Mouse (Mus musculus) olfactory bulb, adult 2 months (tissue): ENCODE measurements around the gene Chrnb2. TPM values are rescaled to one million over a fixed set of nuclear protein-coding genes. Genes with fewer than 3 reads are reported as not detected.

Experiments
- H3K27ac ChIP-seq: fragments of 200-500 bp; 2 replicates; pipeline ENCODE4 v1.5.1; 2012; ENCODE audit warnings: low read depth, low read length; ENCODE audit not compliant: insufficient read depth
- H3K4me1 ChIP-seq: fragments of 200-500 bp; 2 replicates; pipeline ENCODE4 v1.6.1; 2012; ENCODE audit warnings: low read length; ENCODE audit not compliant: control insufficient read depth, insufficient read depth
- H3K4me3 ChIP-seq: fragments of 200-500 bp; 2 replicates; pipeline ENCODE4 v1.5.1; 2012; ENCODE audit warnings: mild to moderate bottlenecking, low read depth, low read length, moderate library complexity; ENCODE audit not compliant: insufficient read depth
- CTCF ChIP-seq: fragments of 200-500 bp; IDR thresholded peaks from 2 replicates; pipeline ENCODE4 v1.5.1; 2012; ENCODE audit warnings: low read depth, mild to moderate bottlenecking, low read length, moderate library complexity; ENCODE audit not compliant: insufficient read depth
- POLR2A ChIP-seq: fragments of 200-500 bp; IDR thresholded peaks from 2 replicates; pipeline ENCODE4 v1.6.1; 2012; ENCODE audit warnings: mild to moderate bottlenecking, low read depth, low read length, moderate library complexity; ENCODE audit not compliant: insufficient read depth
- WGBS: fragments of 180-500 bp; shearing (Covaris S2); methylation state at CpG from one replicate; pipeline ENCODE4 v1.1.7; 2018; 5-methylcytosine and 5-hydroxymethylcytosine counted together
- polyA plus RNA-seq: library from polyadenylated mRNA; stranded (reverse); fragments of >200 nt; gene quantifications from 2 replicates; pipeline ENCODE4 v1.2.4, GENCODE M21; 2012; ENCODE audit warnings: low replicate concordance; ENCODE audit not compliant: missing spikeins, insufficient read depth, insufficient read length

Gene Chrnb2
- polyA plus RNA-seq, 1 experiment: not detected

- 90% methylated on average over 6 of the region's 6 CpGs for WGBS
These were observed 21.8 kb upstream of the Chrnb2 start for GRCm38 (mm10) chr3:89786275-89786674.

GRCm38 (mm10) chr3:89784991-89785753, 20.7 kb upstream of the Chrnb2 start:
- no peak for TF ChIP-seq POLR2A
- peak; percentile 72 for TF ChIP-seq CTCF
- peaks cover 8% of the 10 kb centered on the region for H3K4me1 ChIP-seq
- no peak overlapping the region for H3K27ac ChIP-seq
- 18% methylated on average over 11 of the region's 11 CpGs for WGBS
- H3K4me3 ChIP-seq: no peak overlapping the region

More at GRCm38 (mm10) chr3:89786275-89786674, 21.8 kb upstream of the Chrnb2 start:
- peaks cover 8% of the 10 kb centered on the region for H3K4me1 ChIP-seq
- TF ChIP-seq CTCF (no peak), POLR2A (no peak)
- H3K4me3 ChIP-seq: no peak overlapping the region
- H3K27ac ChIP-seq: no peak overlapping the region

GRCm38 (mm10) chr3:89781640-89782039, 17.2 kb upstream of the Chrnb2 start:
- Histone ChIP-seq H3K27ac (no peak overlapping the region), H3K4me1 (peaks cover 8% of the 10 kb centered on the region), H3K4me3 (no peak overlapping the region)
- WGBS: 51% methylated on average over 5 of the region's 5 CpGs
- TF ChIP-seq CTCF (no peak), POLR2A (no peak)

DNA sequence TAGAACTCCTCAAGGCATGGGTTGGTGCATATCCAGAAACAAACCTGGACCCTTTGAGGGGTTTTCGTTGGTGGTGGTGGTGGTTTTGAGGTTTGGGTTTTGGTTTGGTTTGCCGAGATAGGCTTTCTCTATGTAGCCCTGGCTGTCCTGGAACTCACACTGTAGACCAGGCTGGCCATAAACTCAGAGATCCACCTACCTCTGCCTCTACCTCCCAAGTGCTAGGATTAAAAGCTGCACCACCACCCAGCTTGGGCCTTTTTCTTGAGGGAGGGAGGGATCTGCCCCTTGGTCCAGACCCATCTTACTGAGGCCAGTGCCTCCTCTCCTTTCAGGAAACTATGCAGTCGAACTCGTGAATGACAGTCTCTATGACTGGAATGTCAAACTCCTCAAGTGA, 15.7 kb upstream of the Chrnb2 start:
- no peak overlapping the region for H3K27ac ChIP-seq
- no peak for TF ChIP-seq CTCF
- no peak for TF ChIP-seq POLR2A
- no peak overlapping the region for H3K4me3 ChIP-seq
- H3K4me1 ChIP-seq: peaks cover 12% of the 10 kb centered on the region
- WGBS: 86% methylated on average over 4 of the region's 4 CpGs

GRCm38 (mm10) chr3:89776001-89776400, 11.6 kb upstream of the Chrnb2 start:
- Histone ChIP-seq H3K4me1 (peaks cover 12% of the 10 kb centered on the region), H3K27ac (no peak overlapping the region), H3K4me3 (no peak overlapping the region)
- WGBS: 71% methylated on average over 4 of the region's 4 CpGs
- TF ChIP-seq POLR2A (no peak), CTCF (no peak)

DNA sequence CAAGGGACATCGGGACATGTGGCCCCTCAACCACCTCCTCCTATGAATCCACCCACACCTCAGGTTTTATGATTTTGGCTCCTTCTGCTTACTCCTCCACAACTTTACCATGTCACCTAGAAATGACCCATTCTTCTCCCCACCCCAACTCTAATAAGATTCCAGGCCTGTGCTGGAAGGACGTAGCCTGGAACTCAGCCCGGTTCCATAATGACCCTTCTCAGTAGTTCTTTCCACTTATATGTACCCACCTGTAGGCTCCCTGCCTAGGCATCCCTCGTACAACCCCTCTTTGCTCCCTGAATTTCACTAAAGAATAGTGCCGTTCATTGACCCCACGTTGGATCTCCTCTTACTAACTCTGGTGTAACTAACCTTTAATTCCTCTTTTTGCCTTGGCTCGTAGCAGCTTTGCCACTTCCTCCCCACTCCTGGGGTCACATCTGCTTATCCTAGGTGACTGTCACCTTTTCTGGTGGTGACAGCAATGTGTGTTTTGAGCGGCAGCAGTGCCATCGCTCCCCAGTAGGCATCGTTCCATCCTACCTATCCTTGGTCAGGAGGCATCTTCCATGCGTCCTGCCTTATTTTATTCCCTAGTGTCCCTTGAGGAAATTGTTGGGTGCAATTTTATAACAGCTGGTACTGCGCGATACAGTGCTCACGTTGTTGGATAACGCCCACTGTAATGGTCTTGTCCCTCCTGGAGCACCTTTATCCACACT, 10.0 kb upstream of the Chrnb2 start:
- Histone ChIP-seq H3K4me3 (peak overlapping the region; percentile 77), H3K27ac (no peak overlapping the region), H3K4me1 (peaks cover 12% of the 10 kb centered on the region)
- TF ChIP-seq POLR2A: no peak
- no peak for TF ChIP-seq CTCF
- 25% methylated on average over 15 of the region's 15 CpGs for WGBS

DNA sequence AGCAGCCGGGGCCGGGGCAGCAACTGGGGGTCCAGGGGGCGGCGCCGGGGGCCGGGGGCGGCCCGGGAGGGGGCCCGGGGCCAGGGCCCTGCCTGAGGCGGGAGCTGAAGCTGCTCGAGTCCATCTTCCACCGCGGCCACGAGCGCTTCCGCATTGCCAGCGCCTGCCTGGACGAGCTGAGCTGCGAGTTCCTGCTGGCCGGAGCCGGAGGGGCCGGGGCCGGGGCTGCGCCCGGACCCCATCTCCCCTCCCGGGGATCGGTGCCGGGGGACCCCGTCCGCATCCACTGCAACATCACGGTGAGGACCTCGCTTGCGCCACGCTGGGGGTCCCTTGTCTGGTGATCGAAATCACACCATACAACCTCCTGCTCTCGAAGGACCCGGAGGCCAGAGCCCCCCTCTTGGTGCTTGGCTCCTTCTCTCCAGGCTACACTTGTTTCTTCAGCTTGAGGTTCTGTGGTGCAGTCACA, 9.3 kb upstream of the Chrnb2 start:
- no peak overlapping the region for H3K27ac ChIP-seq
- TF ChIP-seq CTCF (no peak), POLR2A (no peak)
- WGBS: under 1% methylated on average over 35 of the region's 37 CpGs

GRCm38 (mm10) chr3:89772968-89773709, 8.7 kb upstream of the Chrnb2 start, which contains the start of gene Ube2q1:
Ube2q1 (plus strand) TSS chr3:89773616.
- Histone ChIP-seq H3K4me3 (peak within 1 kb of the TSS; percentile 77), H3K4me1 (peaks cover 12% of the 10 kb centered on the region), H3K27ac (peak within 1 kb of the TSS; percentile 75)
- WGBS: under 1% methylated on average over 86 of the region's 90 CpGs
- TF ChIP-seq CTCF (no peak), POLR2A (peak; percentile 67; the same call in 1 of the 2 replicates)

More for the DNA sequence above, 9.3 kb upstream of the Chrnb2 start:
- H3K4me1 ChIP-seq: peaks cover 12% of the 10 kb centered on the region
- H3K4me3 ChIP-seq: peak overlapping the region; percentile 77

DNA sequence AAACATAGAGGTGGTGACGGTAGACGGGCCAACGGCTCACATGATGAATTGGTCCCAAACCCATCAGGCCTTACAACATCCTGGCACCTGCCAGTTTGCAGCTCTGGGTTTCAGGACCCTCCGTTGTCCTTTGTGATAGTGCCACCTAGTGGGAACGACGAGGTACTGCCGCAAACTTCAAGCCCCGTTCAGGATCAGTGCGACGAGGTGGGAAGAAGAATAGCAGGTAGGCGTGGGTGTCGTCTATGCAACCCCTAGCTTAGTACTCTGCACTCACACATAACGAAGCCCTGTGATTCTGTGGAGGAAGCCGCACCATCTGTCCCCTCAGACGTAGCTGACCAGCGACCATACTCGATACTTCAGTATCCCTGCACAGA, 8.1 kb upstream of the Chrnb2 start:
- peak overlapping the region; percentile 75 for H3K27ac ChIP-seq
- H3K4me3 ChIP-seq: peak overlapping the region; percentile 77
- no peak for TF ChIP-seq POLR2A
- peak; percentile 92 for TF ChIP-seq CTCF
- WGBS: under 1% methylated on average over 17 of the region's 17 CpGs
- H3K4me1 ChIP-seq: peaks cover 12% of the 10 kb centered on the region
